Mouse (Mus musculus) telencephalon, adult 2 months (tissue): Measurements from ENCODE around the gene Atp2b1.

Experiments
- DNase-seq: peaks from one replicate; pipeline ENCODE4 v3.0.0-alpha.2; 2011; ENCODE audit warnings: low read depth, low spot score

Atp2b1 gene

GRCm38 (mm10) chr10:98916011-98916780 is 2.0 kb downstream of the Atp2b1 start:
- DNase-seq = no peak

- no peak for DNase-seq
Measured at GRCm38 (mm10) chr10:98916781-98917340, 2.7 kb downstream of the Atp2b1 start.

- DNase-seq = no peak
Measured at GRCm38 (mm10) chr10:98925081-98925480, 10.9 kb downstream of the Atp2b1 start.

- DNase-seq = no peak
Measured at GRCm38 (mm10) chr10:98926991-98927390, 12.8 kb downstream of the Atp2b1 start.

- no peak for DNase-seq
Measured at GRCm38 (mm10) chr10:98929444-98929843, 15.2 kb downstream of the Atp2b1 start.

- DNase-seq = peak; percentile 75
Measured at GRCm38 (mm10) chr10:98930143-98930542, 15.9 kb downstream of the Atp2b1 start.

GRCm38 (mm10) chr10:98940137-98940536 is 25.9 kb downstream of the Atp2b1 start:
- DNase-seq = no peak

- no peak for DNase-seq
Measured at GRCm38 (mm10) chr10:98940799-98941198, 26.6 kb downstream of the Atp2b1 start.

- DNase-seq = no peak
Measured at GRCm38 (mm10) chr10:98941991-98942390, 27.8 kb downstream of the Atp2b1 start.

GRCm38 (mm10) chr10:98942999-98943398 is 28.8 kb downstream of the Atp2b1 start:
- DNase-seq = no peak

GRCm38 (mm10) chr10:98943894-98944293 is 29.7 kb downstream of the Atp2b1 start:
- no peak for DNase-seq

GRCm38 (mm10) chr10:98946031-98946791 is 32.0 kb downstream of the Atp2b1 start:
- DNase-seq = no peak

GRCm38 (mm10) chr10:98947206-98947605 is 33.0 kb downstream of the Atp2b1 start:
- no peak for DNase-seq

GRCm38 (mm10) chr10:98948096-98948495 is 33.9 kb downstream of the Atp2b1 start:
- no peak for DNase-seq

GRCm38 (mm10) chr10:98949750-98950149 is 35.5 kb downstream of the Atp2b1 start:
- DNase-seq = no peak

- no peak for DNase-seq
Measured at GRCm38 (mm10) chr10:98951286-98952270, 37.4 kb downstream of the Atp2b1 start.

GRCm38 (mm10) chr10:98954230-98954993 is 40.2 kb downstream of the Atp2b1 start:
- no peak for DNase-seq

GRCm38 (mm10) chr10:98956124-98956523 is 41.9 kb downstream of the Atp2b1 start:
- DNase-seq = no peak

GRCm38 (mm10) chr10:98958752-98959151 is 44.5 kb downstream of the Atp2b1 start:
- DNase-seq = no peak

GRCm38 (mm10) chr10:98959385-98959784 is 45.2 kb downstream of the Atp2b1 start:
- peak; percentile 95 for DNase-seq

GRCm38 (mm10) chr10:98960911-98961310 is 46.7 kb downstream of the Atp2b1 start:
- no peak for DNase-seq
